Mouse (Mus musculus) hindbrain, embryonic 12.5 days (tissue): Measurements from ENCODE around the gene Socs1. TPM values are rescaled to one million over a fixed set of nuclear protein-coding genes. Genes with fewer than 3 reads are reported as not detected.
A peak's percentile ranks its signal among the peaks of the same experiment; 100 is the strongest.

Experiments used
- ATAC-seq: fragments of 200-750 bp; cut with Nextera tagmentation; 2 replicates; pipeline ENCODE4 v1.8.0; 2017; ENCODE audit warnings: moderate TSS enrichment; ENCODE audit not compliant: low FRiP score
- H3K27ac ChIP-seq: fragments of 300-500 bp; sonication (generic); 2 replicates; pipeline ENCODE4 v1.5.1; 2016; ENCODE audit warnings: mild to moderate bottlenecking
- H3K27me3 ChIP-seq: fragments of 300-500 bp; sonication (generic); 2 replicates; pipeline ENCODE4 v1.6.1; 2016; ENCODE audit warnings: mild to moderate bottlenecking
- H3K36me3 ChIP-seq: fragments of 300-500 bp; sonication (generic); 2 replicates; pipeline ENCODE4 v1.6.1; 2016; ENCODE audit warnings: mild to moderate bottlenecking
- H3K4me1 ChIP-seq: fragments of 300-500 bp; sonication (generic); 2 replicates; pipeline ENCODE4 v1.6.1; 2016
- H3K4me2 ChIP-seq: fragments of 300-500 bp; sonication (generic); replicated peaks from 2 replicates; pipeline ENCODE4 v1.6.1; 2016; ENCODE audit warnings: mild to moderate bottlenecking
- H3K4me3 ChIP-seq: fragments of 300-500 bp; sonication (generic); 2 replicates; pipeline ENCODE4 v1.5.1; 2016; ENCODE audit warnings: mild to moderate bottlenecking
- H3K9ac ChIP-seq: fragments of 300-500 bp; sonication (generic); 2 replicates; pipeline ENCODE4 v1.6.1; 2016; ENCODE audit warnings: mild to moderate bottlenecking, moderate library complexity
- H3K9me3 ChIP-seq: fragments of 300-500 bp; sonication (generic); replicated peaks from 2 replicates; pipeline ENCODE4 v1.6.1; 2016; ENCODE audit warnings: mild to moderate bottlenecking
- WGBS: fragments of 180-500 bp; shearing (Covaris S2); methylation state at CpG from one replicate; pipeline ENCODE4 v1.1.7; 2016; 5-methylcytosine and 5-hydroxymethylcytosine counted together
- polyA plus RNA-seq: library from polyadenylated mRNA; unstranded; fragments of >200 nt; fragmentation: Nextera tagmentation; extraction: Ambion mirVana; gene quantifications from 2 replicates; pipeline ENCODE4 v1.2.1, GENCODE M21; 2016

Socs1 gene
- polyA plus RNA-seq, 1 experiment from 2014 or later, result 5.4 TPM

- Histone ChIP-seq H3K27ac (no peak overlapping the region), H3K4me2 (no peak overlapping the region), H3K9ac (no peak overlapping the region), H3K27me3 (0 out of 2 replicates have a peak, but pooled peaks cover 4% of the 10 kb centered on the region), H3K4me1 (no peaks in the 10 kb centered on the region), H3K4me3 (no peak overlapping the region), H3K36me3 (no peaks in the 10 kb centered on the region), H3K9me3 (no peaks in the 10 kb centered on the region)
- no peak for ATAC-seq
- WGBS, result 50% methylated on average over 19 of the region's 19 CpGs
Measured at GRCm38 (mm10) chr16:10771769-10772510, 13.4 kb downstream of the Socs1 start.

- H3K27me3 ChIP-seq, result 0 out of 2 replicates have a peak, but pooled peaks cover 4% of the 10 kb centered on the region
- H3K36me3 ChIP-seq, result no peaks in the 10 kb centered on the region
- 54% methylated on average over 4 of the region's 4 CpGs for WGBS
- no peaks in the 10 kb centered on the region for H3K9me3 ChIP-seq
- no peak overlapping the region for H3K27ac ChIP-seq
- H3K4me1 ChIP-seq, result no peaks in the 10 kb centered on the region
- H3K4me3 ChIP-seq, result no peak overlapping the region
- H3K9ac ChIP-seq, result no peak overlapping the region
- ATAC-seq, result no peak
- no peak overlapping the region for H3K4me2 ChIP-seq
Measured at GRCm38 (mm10) chr16:10770531-10771325, 14.6 kb downstream of the Socs1 start.

GRCm38 (mm10) chr16:10769661-10770060 is 15.7 kb downstream of the Socs1 start:
- Histone ChIP-seq H3K4me3 (no peak overlapping the region), H3K4me2 (no peak overlapping the region), H3K27ac (no peak overlapping the region), H3K9ac (no peak overlapping the region), H3K9me3 (no peaks in the 10 kb centered on the region), H3K4me1 (no peaks in the 10 kb centered on the region), H3K36me3 (no peaks in the 10 kb centered on the region), H3K27me3 (0 out of 2 replicates have a peak, but pooled peaks cover 4% of the 10 kb centered on the region)
- no peak for ATAC-seq
- WGBS, result 47% methylated on average over 2 of the region's 2 CpGs

- ATAC-seq, result no peak
- H3K27ac ChIP-seq, result no peak overlapping the region
- peaks cover 4% of the 10 kb centered on the region; the same call in 1 of the 2 replicates for H3K27me3 ChIP-seq
- no peaks in the 10 kb centered on the region for H3K36me3 ChIP-seq
- 69% methylated on average over 9 of the region's 9 CpGs for WGBS
- H3K9ac ChIP-seq, result no peak overlapping the region
- H3K4me3 ChIP-seq, result no peak overlapping the region
- no peaks in the 10 kb centered on the region for H3K9me3 ChIP-seq
- no peaks in the 10 kb centered on the region for H3K4me1 ChIP-seq
- H3K4me2 ChIP-seq, result no peak overlapping the region
Measured at GRCm38 (mm10) chr16:10768821-10769220, 16.5 kb downstream of the Socs1 start.

GRCm38 (mm10) chr16:10767158-10767557 is 18.2 kb downstream of the Socs1 start:
- 51% methylated on average over 4 of the region's 4 CpGs for WGBS
- Histone ChIP-seq H3K27ac (no peak overlapping the region), H3K4me3 (no peak overlapping the region), H3K9me3 (no peaks in the 10 kb centered on the region), H3K4me1 (no peaks in the 10 kb centered on the region), H3K9ac (no peak overlapping the region), H3K27me3 (peaks cover 4% of the 10 kb centered on the region; the same call in 1 of the 2 replicates), H3K4me2 (no peak overlapping the region), H3K36me3 (no peaks in the 10 kb centered on the region)
- no peak for ATAC-seq

GRCm38 (mm10) chr16:10764323-10764722 is 21.0 kb downstream of the Socs1 start:
- Histone ChIP-seq H3K4me3 (no peak overlapping the region), H3K9ac (no peak overlapping the region), H3K4me1 (peaks cover 6% of the 10 kb centered on the region; the same call in 1 of the 2 replicates), H3K9me3 (no peaks in the 10 kb centered on the region), H3K27me3 (peaks cover 4% of the 10 kb centered on the region; the same call in 1 of the 2 replicates), H3K27ac (no peak overlapping the region), H3K4me2 (no peak overlapping the region), H3K36me3 (no peaks in the 10 kb centered on the region)
- 66% methylated on average over 2 of the region's 2 CpGs for WGBS
- no peak for ATAC-seq

GRCm38 (mm10) chr16:10763540-10764264 is 21.6 kb downstream of the Socs1 start:
- H3K4me2 ChIP-seq, result no peak overlapping the region
- peaks cover 2% of the 10 kb centered on the region; the same call in 1 of the 2 replicates for H3K27me3 ChIP-seq
- H3K4me3 ChIP-seq, result no peak overlapping the region
- H3K4me1 ChIP-seq, result peaks cover 6% of the 10 kb centered on the region; the same call in 1 of the 2 replicates
- H3K27ac ChIP-seq, result no peak overlapping the region
- H3K36me3 ChIP-seq, result no peaks in the 10 kb centered on the region
- ATAC-seq, result no peak
- H3K9ac ChIP-seq, result no peak overlapping the region
- H3K9me3 ChIP-seq, result no peaks in the 10 kb centered on the region
- 55% methylated on average over 6 of the region's 6 CpGs for WGBS

- Histone ChIP-seq H3K9ac (no peak overlapping the region), H3K36me3 (no peaks in the 10 kb centered on the region), H3K4me2 (no peak overlapping the region), H3K4me1 (peaks cover 6% of the 10 kb centered on the region; the same call in 1 of the 2 replicates), H3K4me3 (no peak overlapping the region), H3K27ac (no peak overlapping the region), H3K9me3 (no peaks in the 10 kb centered on the region), H3K27me3 (no peaks in the 10 kb centered on the region; the same call in 1 of the 2 replicates)
- no peak for ATAC-seq
- 76% methylated on average over 5 of the region's 5 CpGs for WGBS
Measured at GRCm38 (mm10) chr16:10762569-10763180, 22.7 kb downstream of the Socs1 start.

- Histone ChIP-seq H3K9me3 (no peaks in the 10 kb centered on the region), H3K9ac (no peak overlapping the region), H3K36me3 (no peaks in the 10 kb centered on the region), H3K4me3 (no peak overlapping the region), H3K4me1 (peaks cover 6% of the 10 kb centered on the region; the same call in 1 of the 2 replicates), H3K27me3 (no peaks in the 10 kb centered on the region; the same call in 1 of the 2 replicates), H3K27ac (no peak overlapping the region), H3K4me2 (no peak overlapping the region)
- WGBS, result 61% methylated on average over 8 of the region's 8 CpGs
- ATAC-seq, result no peak
Measured at GRCm38 (mm10) chr16:10761182-10761581, 24.2 kb downstream of the Socs1 start.

- Histone ChIP-seq H3K36me3 (no peaks in the 10 kb centered on the region), H3K27ac (no peak overlapping the region), H3K9ac (no peak overlapping the region), H3K4me2 (no peak overlapping the region), H3K4me1 (peaks cover 6% of the 10 kb centered on the region; the same call in 1 of the 2 replicates), H3K27me3 (no peaks in the 10 kb centered on the region), H3K9me3 (no peaks in the 10 kb centered on the region), H3K4me3 (no peak overlapping the region)
- no peak for ATAC-seq
- WGBS, result 69% methylated on average over 6 of the region's 6 CpGs
Measured at GRCm38 (mm10) chr16:10756168-10756567, 29.2 kb downstream of the Socs1 start.

- 84% methylated on average over 3 of the region's 3 CpGs for WGBS
- no peaks in the 10 kb centered on the region for H3K27me3 ChIP-seq
Measured at GRCm38 (mm10) chr16:10754521-10755296, 30.6 kb downstream of the Socs1 start.

More at GRCm38 (mm10) chr16:10754521-10755296, 30.6 kb downstream of the Socs1 start:
- Histone ChIP-seq H3K9ac (no peak overlapping the region), H3K9me3 (no peaks in the 10 kb centered on the region), H3K27ac (no peak overlapping the region), H3K4me1 (peaks cover 6% of the 10 kb centered on the region), H3K4me2 (no peak overlapping the region), H3K36me3 (no peaks in the 10 kb centered on the region), H3K4me3 (no peak overlapping the region)
- 0 out of 2 replicates have a peak, but pooled peaks have one; percentile 11 for ATAC-seq
